Mouse (Mus musculus): ENCODE measurements around the gene Arhgef1. TPM values are rescaled to one million over a fixed set of nuclear protein-coding genes. Genes with fewer than 3 reads are reported as not detected.

The Arhgef1 gene
- 36.8 and 43.9 TPM in 2 replicates for polyA plus RNA-seq (2012; rRNA removed)

GRCm38 (mm10) chr7:24902630-24903443 lies at the start of gene Arhgef1:
TSS of gene Arhgef1 (plus strand) at chr7:24902912.

GRCm38 (mm10) chr7:24861913-24862312 lies 40.8 kb upstream of the Arhgef1 start, which contains the start of gene Gm9844:
TSS of gene Gm9844 (plus strand) at chr7:24862213.

GRCm38 (mm10) chr7:24869532-24870165 lies 33.1 kb upstream of the Arhgef1 start, which contains the start of the genes Lypd4 and Dmrtc2:
TSS of gene Lypd4 (minus strand) at chr7:24869941.
TSS of gene Dmrtc2 (plus strand) at chr7:24870057.

GRCm38 (mm10) chr7:24883896-24884692 lies 18.6 kb upstream of the Arhgef1 start, which contains the start of gene Rps19:
TSS of gene Rps19 (plus strand) at chr7:24884371.

GRCm38 (mm10) chr7:24897224-24897623 lies 5.5 kb upstream of the Arhgef1 start, which contains the start of gene Cd79a:
TSS of gene Cd79a (plus strand) at chr7:24897381.

GRCm38 (mm10) chr7:24944257-24944950 lies 41.7 kb downstream of the Arhgef1 start, which contains the start of gene Gm4881:
TSS of gene Gm4881 (minus strand) at chr7:24944494.

GRCm38 (mm10) chr7:24971972-24972893 lies 69.5 kb downstream of the Arhgef1 start, which contains the start of gene Rabac1:
TSS of gene Rabac1 (minus strand) at chr7:24972754.

Other genes with a start within 250 kb of the Arhgef1 start
- gene Tex101, start 226.2 kb upstream of the Arhgef1 start, polyA plus RNA-seq (2012; rRNA removed), result not detected in 2 replicates
- not detected in 2 replicates for gene BC049730, start 193.7 kb upstream of the Arhgef1 start, polyA plus RNA-seq (2012; rRNA removed)
- not detected in 2 replicates for gene Gm4763, start 176.0 kb upstream of the Arhgef1 start, polyA plus RNA-seq (2012; rRNA removed)
- gene Cd177, start 142.6 kb upstream of the Arhgef1 start, polyA plus RNA-seq (2012; rRNA removed), result 0.75 and 1.2 TPM in 2 replicates
- gene Ceacam10, start 125.7 kb upstream of the Arhgef1 start, polyA plus RNA-seq (2012; rRNA removed), result 0.24 and 0.32 TPM in 2 replicates
- 1.7 and 1.9 TPM in 2 replicates for gene Gm9844, start 40.7 kb upstream of the Arhgef1 start, polyA plus RNA-seq (2012; rRNA removed)
- not detected in 2 replicates for gene Lypd4, start 33.0 kb upstream of the Arhgef1 start, polyA plus RNA-seq (2012; rRNA removed)
- not detected in 2 replicates for gene Dmrtc2, start 32.9 kb upstream of the Arhgef1 start, polyA plus RNA-seq (2012; rRNA removed)
- 596 and 702 TPM in 2 replicates for gene Rps19, start 18.5 kb upstream of the Arhgef1 start, polyA plus RNA-seq (2012; rRNA removed)
- gene Cd79a, start 5.5 kb upstream of the Arhgef1 start, polyA plus RNA-seq (2012; rRNA removed), result 0.87 and 1.1 TPM in 2 replicates
- gene Gm4881, start 41.6 kb downstream of the Arhgef1 start, polyA plus RNA-seq (2012; rRNA removed), result not detected in 2 replicates
- 40.1 and 44.3 TPM in 2 replicates for gene Rabac1, start 69.8 kb downstream of the Arhgef1 start, polyA plus RNA-seq (2012; rRNA removed)
- 0.26 and 0.41 TPM in 2 replicates for gene Atp1a3, start 103.0 kb downstream of the Arhgef1 start, polyA plus RNA-seq (2012; rRNA removed)
- gene Grik5, start 169.4 kb downstream of the Arhgef1 start, polyA plus RNA-seq (2012; rRNA removed), result 3.9 and 4.4 TPM in 2 replicates
- gene Zfp574, start 169.7 kb downstream of the Arhgef1 start, polyA plus RNA-seq (2012; rRNA removed), result 5.2 and 5.9 TPM in 2 replicates

All from liver, embryonic 14 days (tissue).